Mouse (Mus musculus): ENCODE measurements around the gene Dnmt3a.
A peak's percentile ranks its signal among the peaks of the same experiment; 100 is the strongest.

Dnmt3a gene

DNA sequence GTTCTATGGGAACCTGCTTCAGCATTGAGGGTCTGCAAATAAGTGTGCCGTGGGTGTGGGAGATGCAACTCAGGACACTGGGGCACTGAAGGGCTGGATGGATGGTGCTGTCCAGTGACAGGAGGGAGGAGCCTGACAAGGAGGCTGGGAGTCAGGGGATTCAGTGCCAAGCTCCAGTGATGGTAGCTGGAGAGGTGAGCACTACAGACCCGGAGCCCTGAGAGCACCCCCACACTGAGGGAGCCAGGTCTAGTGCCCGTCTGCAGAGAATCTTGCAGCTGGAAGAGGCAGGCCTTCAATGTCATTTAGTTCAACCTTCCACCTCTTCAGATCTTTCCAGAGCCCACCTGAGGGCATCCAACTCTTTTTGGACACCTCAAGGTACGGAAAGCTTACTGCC is at the start of gene Dnmt3a:
Gene Dnmt3a, plus strand, starts transcription at position 156 of the 400 bp plus-strand sequence.
- DNase-seq (ENCODE audit: low spot score): no peak

DNA sequence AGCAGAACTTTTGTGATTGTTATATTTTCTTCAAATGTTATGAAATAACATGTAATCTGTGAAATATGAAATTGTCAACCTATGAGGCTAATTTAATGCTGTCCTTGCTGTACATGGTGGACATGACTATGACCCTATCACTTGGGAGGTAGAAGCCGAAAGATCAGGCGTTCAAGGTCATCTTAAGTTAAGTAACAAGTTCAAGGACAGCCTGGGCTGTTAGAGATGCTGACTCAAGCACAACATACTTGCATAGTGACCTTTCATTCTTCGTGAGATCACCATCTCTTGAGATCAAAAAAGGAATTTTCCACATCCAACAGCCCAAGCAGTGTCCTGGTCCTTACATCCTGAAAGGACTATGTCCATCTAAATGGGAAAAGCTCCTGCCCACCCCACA is 49.6 kb upstream of the Dnmt3a start:
- DNase-seq (ENCODE audit: low spot score): no peak

DNA sequence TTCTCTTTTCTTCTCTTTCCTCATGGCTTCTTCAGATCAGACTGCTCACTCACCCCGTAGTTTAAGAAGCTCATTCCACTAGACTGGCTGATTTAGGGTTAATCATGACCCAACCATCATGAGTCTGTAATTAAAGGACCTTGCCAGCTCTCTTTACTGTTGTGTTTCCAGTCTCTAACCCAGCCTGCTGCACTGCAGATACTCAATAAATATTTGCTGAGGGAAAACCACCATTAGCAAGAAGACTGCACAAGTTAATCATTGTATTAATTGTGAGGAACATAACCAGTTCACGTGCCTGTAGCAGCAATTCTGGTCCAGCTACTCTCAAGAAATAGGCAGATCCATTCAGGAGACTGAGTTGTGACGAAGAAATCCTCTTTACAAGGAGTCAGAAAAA is 47.7 kb upstream of the Dnmt3a start:
- DNase-seq (ENCODE audit: low spot score): no peak

DNA sequence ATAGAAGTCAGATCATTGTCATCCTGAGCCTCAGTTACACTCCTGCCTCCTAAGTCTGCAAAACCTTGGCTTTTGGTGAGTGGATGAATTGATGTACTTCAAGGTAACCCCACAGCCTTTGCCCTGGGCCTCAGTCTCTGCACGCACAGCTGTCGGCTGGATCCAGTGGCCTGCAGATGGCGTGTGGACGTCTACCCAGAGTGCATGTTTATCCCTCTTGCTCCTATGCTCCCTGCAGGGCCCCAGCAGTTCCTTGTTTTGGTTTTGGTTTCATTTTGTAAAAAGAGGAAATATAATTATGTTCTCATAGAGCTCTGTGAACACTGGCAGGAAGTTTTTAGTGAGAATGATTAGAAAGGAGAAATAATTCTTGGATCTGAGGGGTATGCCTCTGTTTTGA is 46.4 kb upstream of the Dnmt3a start:
- DNase-seq (ENCODE audit: low spot score): no peak

GRCm38 (mm10) chr12:3760876-3761590 is 44.8 kb upstream of the Dnmt3a start:
- no peak for DNase-seq (ENCODE audit: low spot score)

GRCm38 (mm10) chr12:3761591-3762295 is 44.1 kb upstream of the Dnmt3a start:
- DNase-seq (ENCODE audit: low spot score): no peak

- no peak for DNase-seq (ENCODE audit: low spot score)
These were observed 41.5 kb upstream of the Dnmt3a start for GRCm38 (mm10) chr12:3764191-3764804.

DNA sequence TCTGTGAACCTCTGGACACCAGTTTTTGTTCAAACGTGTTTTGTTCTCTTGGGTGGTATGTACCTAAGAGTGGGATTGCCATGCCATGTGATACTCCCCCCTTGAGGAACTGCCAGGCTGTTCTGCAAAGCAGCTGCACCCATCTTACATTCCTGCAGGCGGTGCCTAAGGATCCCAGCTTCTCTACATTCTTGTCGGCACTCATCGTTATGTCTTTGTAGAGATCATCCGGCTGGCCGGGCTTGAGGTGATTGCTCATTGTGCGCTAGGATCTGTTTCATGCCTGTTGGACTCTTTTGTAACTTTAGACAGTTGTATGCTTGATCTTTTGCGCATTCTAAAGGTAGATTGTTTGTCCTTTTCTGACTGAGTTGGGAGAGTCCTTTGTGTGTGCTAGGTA is 38.4 kb upstream of the Dnmt3a start:
- no peak for DNase-seq (ENCODE audit: low spot score)

GRCm38 (mm10) chr12:3768391-3768790 is 37.4 kb upstream of the Dnmt3a start:
- no peak for DNase-seq (ENCODE audit: low spot score)

DNA sequence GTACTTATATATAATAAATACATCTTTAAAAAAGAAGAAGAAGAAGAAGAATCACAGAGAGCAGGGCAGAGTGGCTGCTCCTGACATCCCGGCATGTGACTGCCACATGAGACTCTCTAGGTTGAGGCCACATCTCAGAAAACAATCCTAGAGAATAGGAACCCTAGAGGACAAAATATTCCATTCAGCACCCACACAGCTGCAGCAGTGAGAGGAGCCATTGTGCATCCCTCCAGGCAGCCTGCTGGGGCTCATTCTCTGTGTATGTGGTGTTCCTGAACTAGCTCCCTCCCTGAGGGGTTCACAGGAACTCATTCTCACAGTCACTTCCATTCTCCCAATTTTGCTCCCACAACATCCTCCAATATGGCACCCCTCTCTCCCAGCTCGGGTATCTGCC is 35.3 kb upstream of the Dnmt3a start:
- DNase-seq (ENCODE audit: low spot score): no peak

DNA sequence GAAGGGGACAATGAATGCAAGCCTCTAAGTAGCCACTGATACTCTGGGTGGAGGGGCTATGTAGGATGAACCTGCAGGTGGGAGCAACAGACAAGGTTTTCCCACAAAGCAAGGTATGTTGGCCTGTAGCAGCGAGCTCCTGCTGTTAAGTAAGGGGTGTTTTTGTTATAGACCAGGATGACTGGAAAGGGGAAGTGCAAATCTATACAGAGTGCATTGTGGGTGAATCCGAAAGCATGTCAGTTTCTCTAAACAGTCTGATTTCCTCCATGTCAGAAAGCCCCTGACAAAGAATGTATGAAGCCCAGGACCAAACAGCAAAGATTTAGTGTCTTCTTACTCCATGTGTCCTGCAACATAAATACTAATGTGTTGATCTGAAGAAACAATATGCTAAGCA is 34.7 kb upstream of the Dnmt3a start:
- no peak for DNase-seq (ENCODE audit: low spot score)

GRCm38 (mm10) chr12:3773643-3774042 is 32.2 kb upstream of the Dnmt3a start:
- no peak for DNase-seq (ENCODE audit: low spot score)

DNA sequence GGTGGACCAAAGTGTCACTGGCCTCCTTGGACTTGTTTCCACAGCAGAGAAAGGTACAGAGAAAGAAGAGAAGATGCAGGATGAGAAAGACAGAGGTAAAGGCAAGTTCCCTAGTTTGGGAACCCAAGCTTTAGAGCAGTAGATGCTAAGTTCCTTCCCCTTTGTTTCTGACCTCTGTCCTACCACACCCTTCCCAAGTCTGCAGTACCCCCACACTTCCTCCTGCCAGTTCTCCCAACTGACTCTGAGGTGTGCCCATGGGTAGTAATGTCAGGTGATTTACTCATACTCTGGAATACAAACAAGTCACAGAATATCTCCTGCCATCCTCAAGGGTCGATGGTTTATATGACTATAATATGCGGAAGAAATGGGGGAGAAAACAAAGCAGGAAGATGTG is 29.8 kb upstream of the Dnmt3a start:
- no peak for DNase-seq (ENCODE audit: low spot score)

DNA sequence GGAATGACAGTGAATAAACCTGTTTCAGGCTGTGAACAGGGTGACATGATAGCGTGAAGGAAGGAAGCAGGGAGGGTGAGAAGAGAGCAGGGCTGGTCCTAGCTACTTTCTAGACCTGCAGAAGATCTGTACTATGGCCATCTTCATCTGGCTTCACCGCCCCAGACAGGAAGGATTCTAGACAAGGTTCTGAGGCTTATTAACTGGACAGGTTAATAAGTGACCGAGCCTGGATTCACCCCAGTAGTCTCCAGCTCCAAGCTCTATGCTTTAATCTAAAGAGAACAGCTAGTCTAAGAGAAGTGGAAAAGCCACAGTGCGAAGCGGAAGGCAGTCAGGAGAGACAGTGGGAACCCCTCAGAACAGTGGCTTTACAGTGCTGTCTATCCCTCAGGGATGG is 28.1 kb upstream of the Dnmt3a start:
- no peak for DNase-seq (ENCODE audit: low spot score)

DNA sequence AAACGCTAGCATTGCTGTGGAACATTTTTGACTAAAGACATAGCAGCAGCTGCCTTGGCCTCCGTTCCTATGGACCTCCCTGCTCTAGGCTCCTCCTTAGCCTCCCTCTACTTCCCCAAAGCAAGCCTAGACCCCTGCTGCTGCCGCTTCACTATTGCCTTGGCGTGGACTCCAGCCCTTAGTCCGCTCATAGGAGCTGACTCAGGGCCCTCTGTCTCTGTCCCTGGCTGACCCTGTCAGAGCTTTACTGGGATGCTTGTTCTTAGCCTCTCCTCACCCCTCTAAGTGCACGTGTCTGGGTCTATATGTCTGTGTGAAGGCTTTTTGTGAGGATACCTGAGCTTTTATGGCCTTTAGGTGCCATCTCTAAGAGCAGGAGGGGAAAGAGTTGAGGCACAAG is 27.5 kb upstream of the Dnmt3a start:
- no peak for DNase-seq (ENCODE audit: low spot score)

DNA sequence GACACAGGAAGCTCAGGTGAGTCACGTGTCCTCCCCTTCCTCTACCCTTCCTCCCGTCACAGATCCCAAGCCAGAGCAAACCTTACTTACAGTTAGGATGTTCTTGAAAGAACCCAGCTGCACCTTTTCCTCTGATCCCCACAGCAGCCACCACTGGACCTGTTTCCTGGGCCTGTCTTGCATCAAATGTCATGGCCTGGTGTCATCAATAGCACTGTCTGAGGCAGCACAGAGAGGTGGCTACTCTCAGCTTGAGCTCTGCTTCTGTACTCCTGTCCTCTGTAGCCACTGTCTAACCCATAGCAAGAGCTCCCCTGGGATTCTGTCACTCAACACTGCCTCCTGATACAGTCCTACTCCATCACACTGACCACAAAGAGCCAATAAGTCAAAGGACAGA is 26.2 kb upstream of the Dnmt3a start:
- DNase-seq (ENCODE audit: low spot score): no peak

DNA sequence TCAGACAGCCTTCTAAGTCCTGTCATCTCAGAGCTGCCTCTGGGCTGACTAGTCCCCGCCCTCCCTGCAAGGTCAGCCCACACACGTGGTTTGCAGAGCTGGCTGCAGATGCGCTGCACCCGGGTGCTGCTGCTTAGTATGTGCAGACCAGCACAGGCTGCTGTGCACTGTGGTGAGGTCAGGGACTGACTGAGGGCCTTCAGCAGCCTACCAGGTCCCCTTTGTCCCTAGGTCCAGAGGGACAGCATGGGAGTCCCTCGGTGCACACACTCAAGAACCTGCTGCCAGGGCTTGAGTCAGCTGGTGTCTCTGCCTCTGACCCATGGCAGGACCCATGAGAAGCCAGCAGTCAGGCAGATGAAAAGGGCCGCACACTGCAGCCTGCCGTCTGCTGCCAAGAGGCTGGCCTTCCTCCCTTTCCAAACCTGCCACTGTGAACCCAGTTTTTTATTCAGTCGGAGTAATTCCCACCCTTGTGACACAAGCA is 25.4 kb upstream of the Dnmt3a start:
- DNase-seq (ENCODE audit: low spot score): peak; percentile 73

DNA sequence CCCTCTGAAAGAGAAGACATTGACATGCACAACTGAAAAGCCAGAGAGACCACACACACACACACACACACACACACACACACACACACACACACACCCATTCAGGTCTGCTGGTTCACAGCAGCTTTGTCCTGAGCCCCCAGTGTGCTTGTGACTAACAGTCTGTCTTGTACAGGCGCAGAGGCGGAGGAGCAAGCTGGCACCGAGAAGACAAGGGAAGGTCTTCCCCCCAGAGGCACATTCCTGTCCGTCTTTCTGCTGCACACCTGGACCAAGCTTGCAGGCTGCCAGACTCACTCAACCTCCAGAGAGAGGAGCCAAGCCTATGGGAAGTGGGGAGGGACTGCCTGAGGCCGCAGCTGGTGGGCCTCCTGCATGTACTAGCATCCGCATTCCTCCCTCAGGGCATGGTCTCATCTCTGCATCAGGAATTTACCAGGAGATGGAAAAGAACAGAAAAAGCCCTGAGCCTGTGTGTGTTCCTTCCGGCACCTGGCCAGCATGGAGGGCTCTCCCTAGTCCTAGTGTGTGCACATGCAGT is 24.8 kb upstream of the Dnmt3a start:
- DNase-seq (ENCODE audit: low spot score): peak; percentile 52

- peak; percentile 93 for DNase-seq (ENCODE audit: low spot score)
These were observed 24.3 kb upstream of the Dnmt3a start for GRCm38 (mm10) chr12:3781482-3781881.

- DNase-seq (ENCODE audit: low spot score): peak; percentile 33
These were observed 22.5 kb upstream of the Dnmt3a start for GRCm38 (mm10) chr12:3783196-3783825.

DNA sequence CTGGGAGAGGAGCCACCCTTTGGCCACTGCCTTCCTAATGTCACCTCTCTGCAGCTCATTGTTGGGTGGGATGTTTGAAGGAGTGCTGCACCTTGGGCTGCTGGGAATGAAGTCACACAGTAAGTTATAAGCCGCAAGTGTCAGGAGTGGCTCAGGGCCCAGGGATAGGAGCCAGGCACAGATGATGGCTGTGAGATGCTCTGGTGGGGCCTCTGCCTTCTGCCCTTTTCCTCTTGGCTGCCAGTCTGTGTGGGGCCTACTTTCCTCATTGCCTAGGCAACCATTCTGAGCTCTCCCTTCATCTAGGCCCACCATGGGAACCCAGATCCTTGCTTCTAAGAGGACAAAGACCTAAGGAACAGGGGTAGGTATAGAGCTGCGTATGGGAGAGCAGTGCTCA is 21.5 kb upstream of the Dnmt3a start:
- no peak for DNase-seq (ENCODE audit: low spot score)

GRCm38 (mm10) chr12:3784729-3785128 is 21.1 kb upstream of the Dnmt3a start:
- no peak for DNase-seq (ENCODE audit: low spot score)

All from retina, embryonic 14.5 days (tissue).